Mouse (Mus musculus): ENCODE measurements around the gene Wfdc3.
A peak's percentile ranks its signal among the peaks of the same experiment; 100 is the strongest.
"Not testable (repeated sequence)": the region's sequence is repeated elsewhere in the genome, so short reads cannot be mapped to it uniquely, and the experiment has no call there.

Wfdc3 gene

GRCm38 (mm10) chr2:164737377-164738090 is 8.2 kb downstream of the Wfdc3 start:
- DNase-seq (ENCODE audit: low spot score), result no peak

- no peak for DNase-seq (ENCODE audit: low spot score)
Observed at GRCm38 (mm10) chr2:164735446-164735845, 10.3 kb downstream of the Wfdc3 start.

GRCm38 (mm10) chr2:164734839-164735238 is 10.9 kb downstream of the Wfdc3 start:
- DNase-seq (ENCODE audit: low spot score), result no peak

- DNase-seq (ENCODE audit: low spot score), result no peak
Observed at GRCm38 (mm10) chr2:164733259-164733658, 12.5 kb downstream of the Wfdc3 start.

GRCm38 (mm10) chr2:164731719-164732118 is 14.0 kb downstream of the Wfdc3 start:
- DNase-seq (ENCODE audit: low spot score), result no peak

GRCm38 (mm10) chr2:164725895-164726619 is 19.7 kb downstream of the Wfdc3 start:
- DNase-seq (ENCODE audit: low spot score), result peak; percentile 47

GRCm38 (mm10) chr2:164723276-164723675 is 22.5 kb downstream of the Wfdc3 start:
- DNase-seq (ENCODE audit: low spot score), result no peak

- DNase-seq (ENCODE audit: low spot score), result not testable (repeated sequence)
Observed at GRCm38 (mm10) chr2:164716194-164716786, 29.4 kb downstream of the Wfdc3 start.

GRCm38 (mm10) chr2:164715005-164715404 is 30.7 kb downstream of the Wfdc3 start, which contains the start of gene Spint5:
Gene Spint5 (plus strand): TSS chr2:164715305.
- DNase-seq (ENCODE audit: low spot score), result no peak

GRCm38 (mm10) chr2:164705991-164706390 is 39.7 kb downstream of the Wfdc3 start:
- no peak for DNase-seq (ENCODE audit: low spot score)

- no peak for DNase-seq (ENCODE audit: low spot score)
Observed at GRCm38 (mm10) chr2:164705328-164705727, 40.4 kb downstream of the Wfdc3 start.

GRCm38 (mm10) chr2:164704235-164704634 is 41.5 kb downstream of the Wfdc3 start:
- DNase-seq (ENCODE audit: low spot score), result no peak

GRCm38 (mm10) chr2:164701761-164702160 is 44.0 kb downstream of the Wfdc3 start:
- no peak for DNase-seq (ENCODE audit: low spot score)

- no peak for DNase-seq (ENCODE audit: low spot score)
Observed at GRCm38 (mm10) chr2:164700959-164701358, 44.8 kb downstream of the Wfdc3 start.

GRCm38 (mm10) chr2:164698201-164698600 is 47.5 kb downstream of the Wfdc3 start, which contains the start of gene Spint4:
Gene Spint4 (plus strand): TSS chr2:164698501.
- DNase-seq (ENCODE audit: low spot score), result no peak

GRCm38 (mm10) chr2:164684807-164685206 is 60.9 kb downstream of the Wfdc3 start, which contains the start of gene Wfdc13:
Gene Wfdc13 (plus strand): TSS chr2:164685107.
- no peak for DNase-seq (ENCODE audit: low spot score)
